Mouse (Mus musculus) adrenal gland, postnatal 36 days (tissue): ENCODE measurements around the gene Fam243. TPM values are rescaled to one million over a fixed set of nuclear protein-coding genes. Genes with fewer than 3 reads are reported as not detected.

Experiments
- total RNA-seq, 2 experiments: library from RNA; stranded (reverse); gene quantifications; 2 replicates each; pipeline ENCODE4 v1.2.3; 2021

The Fam243 gene
- total RNA-seq, 2 experiments from 2014 or later, result not detected

Other genes with a start within 250 kb of the Fam243 start
- under 1 TPM in 1 of 2 experiments, not detected in 1; 0.16 TPM for gene Kcne2, start 29.1 kb downstream of the Fam243 start, total RNA-seq
- gene Smim11, start 20.2 kb downstream of the Fam243 start, total RNA-seq, result 10 to 100 TPM; 56.5 to 61.6 TPM
- not detected for gene Kcne1, start 38.0 kb upstream of the Fam243 start, total RNA-seq
- gene Rcan1, start 149.4 kb upstream of the Fam243 start, total RNA-seq, result 10 to 100 TPM; 18.3 to 22.5 TPM
- gene Clic6, start 164.3 kb upstream of the Fam243 start, total RNA-seq, result under 1 TPM; 0.13 to 0.23 TPM